ENCODE assay signal across 13 mouse cellular contexts in genomic region chr17:85067331-85067730, GRCm38 (mm10). TPM values are rescaled to one million over a fixed set of nuclear protein-coding genes. Genes with fewer than 3 reads are reported as not detected.
"Had no signal": no experiment of that assay in that cellular context is flagged by ENCODE, and none has a peak within 500 bp of the region (broad histone marks: within the 10 kb centered on the region; RNA-seq: fewer than 3 reads in every experiment).

No protein-coding gene starts in this region.

- H3K27ac ChIP-seq: intestine, embryonic 15.5 days; limb, embryonic 10.5 days; liver, embryonic 15.5 days; midbrain, embryonic 13.5 days; stomach, embryonic 15.5 days had no signal

- H3K4me3 ChIP-seq: intestine, embryonic 15.5 days; limb, embryonic 10.5 days; liver, embryonic 15.5 days; midbrain, embryonic 13.5 days; stomach, embryonic 15.5 days had no signal

- ATAC-seq: intestine, embryonic 15.5 days; lung, postnatal 0 days; midbrain, embryonic 13.5 days had no signal

- DNase-seq: kidney, adult 18-20 months; kidney, postnatal 10 days; kidney, postnatal 4 days; lung, adult 2 months; lung, postnatal 36 days; thymus, postnatal 36 days had no signal

RNA-seq across cellular contexts. Expression of gene Slc3a1, which starts 39.2 kb away (rescaled TPM):
- total RNA-seq: layer of hippocampus, postnatal 10 days had no signal
